Mouse (Mus musculus) ovary, adult 10 weeks (tissue): ENCODE data around the gene Olfr1115. TPM values are rescaled to one million over a fixed set of nuclear protein-coding genes. Genes with fewer than 3 reads are reported as not detected.

ENCODE experiments used
- polyA plus RNA-seq: library from polyadenylated mRNA; stranded (reverse); fragments of 350-450 nt; fragmentation: Illumina TruSeq; extraction: RNeasy Lipid Tissue Mini Kit (QIAGEN cat#74804); gene quantifications from one replicate; pipeline ENCODE4 v1.2.3, GENCODE M21; 2014

Gene Olfr1115
- polyA plus RNA-seq, result not detected

GRCm38 (mm10) chr2:87247713-87248112 is at the start of gene Olfr1115:
Gene Olfr1115 (plus strand): TSS chr2:87248013.

DNA sequence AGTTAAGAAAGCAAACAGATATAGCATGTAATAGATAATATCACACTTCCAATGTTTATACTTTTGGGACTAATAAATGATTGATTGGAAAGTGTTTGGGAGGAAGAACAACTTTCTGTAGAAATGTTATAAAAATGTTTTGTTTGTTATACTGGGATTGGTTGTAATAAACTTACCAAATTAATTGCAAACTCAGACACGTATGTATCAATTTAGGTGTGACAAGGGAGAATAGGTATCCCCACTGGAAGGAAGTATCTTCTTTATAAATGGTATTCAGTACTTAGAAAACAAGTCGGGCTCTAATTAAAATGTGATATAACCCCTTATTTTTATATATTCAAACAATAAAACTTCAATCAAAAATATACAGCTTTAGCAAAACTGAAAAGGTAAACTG is 39.1 kb upstream of the Olfr1115 start, which contains the start of gene Olfr1113:
Gene Olfr1113 (plus strand): TSS at position 301 of the 400 bp plus-strand sequence.

DNA sequence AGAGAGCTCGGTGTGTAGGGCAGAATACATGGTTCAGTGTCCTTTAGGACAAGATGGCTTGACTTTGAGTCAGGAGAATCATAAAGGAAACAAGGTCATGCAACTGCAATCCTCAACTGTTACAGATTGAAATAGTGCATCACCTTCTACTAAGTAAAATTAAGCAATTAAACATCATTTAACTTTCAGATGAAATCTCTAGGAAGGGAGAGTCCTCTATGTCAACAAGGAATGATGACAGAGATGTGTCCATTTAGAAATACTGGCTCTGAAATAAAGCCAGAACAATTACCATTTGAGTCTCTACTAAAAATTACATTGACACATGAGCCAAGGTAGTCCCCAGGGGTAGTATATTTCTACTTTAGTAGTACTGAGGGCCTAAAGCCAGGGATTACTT is 19.4 kb downstream of the Olfr1115 start, which contains the start of gene Olfr1116:
Gene Olfr1116 (plus strand): TSS at position 301 of the 400 bp plus-strand sequence.

Other genes with a start within 250 kb of the Olfr1115 start
- gene Olfr1102, start 249.6 kb upstream of the Olfr1115 start, polyA plus RNA-seq, result not detected
- gene Olfr1104, start 220.9 kb upstream of the Olfr1115 start, polyA plus RNA-seq, result 0.54 TPM
- gene Olfr1105, start 211.5 kb upstream of the Olfr1115 start, polyA plus RNA-seq, result not detected
- gene Olfr1106, start 195.7 kb upstream of the Olfr1115 start, polyA plus RNA-seq, result not detected
- not detected for gene Olfr1107, start 172.2 kb upstream of the Olfr1115 start, polyA plus RNA-seq
- gene Olfr1109, start 152.0 kb upstream of the Olfr1115 start, polyA plus RNA-seq, result not detected
- gene Olfr259, start 133.4 kb upstream of the Olfr1115 start, polyA plus RNA-seq, result not detected
- gene Olfr1110, start 107.7 kb upstream of the Olfr1115 start, polyA plus RNA-seq, result not detected
- gene Olfr1111, start 95.4 kb upstream of the Olfr1115 start, polyA plus RNA-seq, result not detected
- not detected for gene Olfr1112, start 60.2 kb upstream of the Olfr1115 start, polyA plus RNA-seq
- not detected for gene Olfr1113, start 39.0 kb upstream of the Olfr1115 start, polyA plus RNA-seq
- not detected for gene Olfr1116, start 19.5 kb downstream of the Olfr1115 start, polyA plus RNA-seq
- gene Olfr1118, start 59.6 kb downstream of the Olfr1115 start, polyA plus RNA-seq, result not detected
- not detected for gene Olfr1120, start 106.8 kb downstream of the Olfr1115 start, polyA plus RNA-seq
- not detected for gene Olfr1121, start 121.9 kb downstream of the Olfr1115 start, polyA plus RNA-seq
- gene Olfr1122, start 137.8 kb downstream of the Olfr1115 start, polyA plus RNA-seq, result not detected
- not detected for gene Olfr1123, start 168.6 kb downstream of the Olfr1115 start, polyA plus RNA-seq
- gene Olfr1124, start 182.3 kb downstream of the Olfr1115 start, polyA plus RNA-seq, result not detected
- gene Olfr1126, start 205.9 kb downstream of the Olfr1115 start, polyA plus RNA-seq, result not detected
- gene Pramel7, start 249.1 kb downstream of the Olfr1115 start, polyA plus RNA-seq, result not detected